Mouse (Mus musculus) layer of hippocampus, adult 2 months (tissue): ENCODE measurements around the gene Tbc1d4. TPM values are rescaled to one million over a fixed set of nuclear protein-coding genes. Genes with fewer than 3 reads are reported as not detected.
A peak's percentile ranks its signal among the peaks of the same experiment; 100 is the strongest.

ENCODE experiments used
- DNase-seq, 2 experiments: peaks; one replicate each; pipeline ENCODE4 v3.0.0; 2022; ENCODE audit warnings: low spot score in 2 of 2
- H3K27ac ChIP-seq: fragments of 200-600 bp; 2 replicates; pipeline ENCODE4 v1.8.1; 2022
- H3K4me3 ChIP-seq: fragments of 200-600 bp; 2 replicates; pipeline ENCODE4 v1.8.1; 2022; ENCODE audit warnings: mild to moderate bottlenecking
- CTCF ChIP-seq: fragments of 200-600 bp; conservative IDR thresholded peaks from 2 replicates; pipeline ENCODE4 v1.8.1; 2022; ENCODE audit warnings: antibody characterized with exemption, mild to moderate bottlenecking, moderate library complexity
- long read RNA-seq, 2 experiments: library from polyadenylated mRNA; stranded (forward); transcript quantifications; one replicate each; pipeline ENCODE4 v2.0.0; 2021; ENCODE audit warnings: borderline mapping rate in 2 of 2
- total RNA-seq, 2 experiments: library from RNA; stranded (reverse); gene quantifications; 2 replicates each; pipeline ENCODE4 v1.2.3; 2021

Tbc1d4 gene
- 10 to 100 TPM; 10.4 to 11.3 TPM for total RNA-seq
- long read RNA-seq, experiment 1, full-length matches to known transcripts: 3 of 4 reads
- long read RNA-seq, experiment 1, partial matches to known transcripts: 0 of 4 reads
- long read RNA-seq, experiment 1, other reads (novel, unspliced or antisense): 1 of 4 reads
- long read RNA-seq, experiment 2, full-length matches to known transcripts: 5 of 9 reads
- long read RNA-seq, experiment 2, partial matches to known transcripts: 2 of 9 reads
- long read RNA-seq, experiment 2, other reads (novel, unspliced or antisense): 2 of 9 reads

DNA sequence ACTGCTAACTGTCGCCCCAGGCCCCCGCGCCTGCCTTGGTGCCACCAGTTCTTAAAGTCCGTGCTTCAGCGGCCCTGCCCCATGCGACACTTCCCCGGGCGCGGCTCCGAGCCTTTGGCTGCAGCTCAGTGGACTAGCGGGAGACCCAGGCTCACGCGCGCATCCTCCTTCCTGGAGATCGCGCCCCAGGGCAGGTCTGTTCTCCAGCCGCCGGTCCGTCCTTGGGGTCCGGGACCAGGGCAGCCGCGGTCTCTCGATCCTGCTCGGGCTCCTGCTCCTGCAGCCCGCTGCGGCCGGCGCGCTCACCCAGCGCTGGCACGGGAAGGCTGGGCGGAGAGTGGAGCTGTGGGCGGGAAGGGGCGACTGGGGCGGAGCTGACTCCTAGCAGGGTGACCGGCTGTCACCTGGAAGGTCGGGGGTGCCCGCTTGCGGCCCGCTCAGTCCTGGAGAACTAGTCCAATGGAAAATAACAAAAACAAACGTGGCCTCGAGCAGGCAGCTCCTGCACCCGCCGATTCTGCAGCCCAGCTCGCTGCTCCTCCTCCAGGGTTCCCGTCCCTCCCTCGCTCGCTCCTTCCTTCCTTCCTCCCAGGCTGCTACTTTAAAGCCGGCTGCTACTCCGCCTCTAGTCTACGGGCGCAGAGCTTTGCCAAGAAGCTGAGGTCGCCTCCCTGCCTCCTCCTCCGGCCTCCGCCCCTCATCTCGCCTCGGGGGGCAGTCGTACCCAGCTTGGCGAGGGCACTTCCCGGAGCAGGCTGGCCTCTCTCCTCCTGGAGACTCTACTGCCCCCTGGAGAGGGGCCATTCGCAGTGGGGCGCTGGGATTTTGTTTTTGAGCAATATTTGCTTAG is at the start of gene Tbc1d4:
Tbc1d4 (minus strand) TSS at position 673 of the 850 bp plus-strand sequence.
- DNase-seq: peak; percentile 43 to 57
- TF ChIP-seq CTCF: peak; percentile 90
- peak within 1 kb of the TSS; percentile 86 for H3K4me3 ChIP-seq
- peak within 1 kb of the TSS; percentile 44 for H3K27ac ChIP-seq

DNA sequence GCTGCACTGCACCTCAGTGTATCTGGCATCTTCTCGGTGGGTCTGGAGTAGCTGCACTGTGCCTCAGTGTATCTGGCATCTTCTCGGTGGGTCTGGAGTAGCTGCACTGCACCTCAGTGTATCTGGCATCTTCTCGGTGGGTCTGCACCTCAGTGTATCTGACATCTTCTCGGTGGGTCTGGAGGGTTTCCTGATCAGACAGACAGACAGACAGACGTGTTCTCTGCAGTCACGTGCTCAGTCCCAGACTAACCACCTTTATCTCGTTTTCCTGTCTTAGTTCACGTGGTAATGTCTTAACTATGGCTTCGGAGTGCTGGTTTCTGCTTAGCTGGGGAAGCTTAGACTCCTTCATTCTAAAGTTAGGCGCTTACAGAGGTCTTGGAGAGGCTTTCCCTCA is 47.3 kb upstream of the Tbc1d4 start:
- no peak for DNase-seq
- TF ChIP-seq CTCF: no peak
- Histone ChIP-seq H3K4me3 (no peak overlapping the region), H3K27ac (no peak overlapping the region)

DNA sequence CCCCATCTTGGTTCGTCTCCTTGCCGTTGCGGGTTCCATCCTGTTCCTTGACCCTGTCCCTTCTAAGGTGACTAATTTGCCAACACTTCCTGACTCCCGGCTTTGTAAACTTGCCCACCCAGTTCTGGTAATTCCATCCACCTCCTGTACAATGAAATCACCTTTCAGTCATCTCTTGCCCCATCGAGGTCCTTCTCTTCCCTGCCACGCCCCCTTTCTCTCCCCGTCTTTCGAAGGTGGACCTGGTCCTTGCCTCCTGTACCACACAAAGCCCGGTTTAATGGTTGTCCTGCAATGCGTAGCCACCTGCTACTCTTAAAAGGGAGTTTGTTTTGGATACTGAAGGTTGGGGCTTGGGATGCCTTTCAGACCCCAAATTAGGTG is 45.5 kb upstream of the Tbc1d4 start:
- Histone ChIP-seq H3K4me3 (peak overlapping the region; percentile 99), H3K27ac (peak overlapping the region; percentile 98; the same call in 1 of the 2 replicates)
- DNase-seq: no peak
- no peak for TF ChIP-seq CTCF

DNA sequence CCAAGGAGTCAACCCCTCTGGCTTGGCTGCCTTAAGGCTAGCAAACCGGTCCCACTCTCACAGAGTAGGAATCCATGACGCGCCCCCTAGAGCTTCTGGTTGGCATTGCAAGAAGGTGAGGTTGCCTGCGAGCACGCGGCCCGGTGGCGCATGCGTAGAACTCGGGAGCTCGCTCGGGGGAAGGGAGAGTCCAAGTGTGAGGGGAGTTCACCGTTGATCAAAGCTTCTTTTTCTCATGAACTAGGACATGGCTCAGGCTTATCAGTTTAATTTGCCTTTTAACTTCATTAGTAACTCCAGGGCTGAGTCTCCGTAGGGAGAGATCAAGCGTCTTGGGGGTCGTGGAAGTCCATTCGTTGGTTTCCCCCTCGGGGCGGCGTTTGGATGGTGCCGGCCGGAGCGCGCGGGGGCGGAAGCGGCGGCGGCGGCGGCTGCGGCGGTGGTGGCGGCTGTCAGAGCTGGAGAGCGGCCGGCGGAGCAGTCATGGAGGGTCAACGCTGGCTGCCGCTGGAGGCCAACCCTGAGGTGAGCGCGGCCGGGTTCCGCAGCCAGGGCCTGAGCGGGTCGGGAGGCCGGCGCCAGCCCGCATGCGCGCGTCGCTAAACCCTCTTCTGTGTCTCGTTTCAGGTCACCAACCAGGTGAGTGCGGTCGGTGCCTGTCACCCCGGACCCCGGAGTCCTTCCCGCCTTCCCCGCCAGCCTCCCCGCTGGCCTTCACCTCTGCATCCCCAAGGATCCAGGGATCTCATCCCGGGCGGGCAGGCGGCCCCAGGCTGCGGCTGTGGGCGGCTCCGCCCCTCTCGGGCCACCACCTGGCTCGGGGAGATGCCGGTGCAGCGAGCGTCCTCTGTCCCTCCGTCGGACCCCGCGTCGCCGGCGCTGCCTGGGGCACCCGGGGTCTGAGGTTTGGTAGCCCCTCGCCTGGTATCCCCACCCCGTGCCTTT is 44.9 kb upstream of the Tbc1d4 start, which contains the start of gene Uchl3:
Uchl3 (plus strand) TSS at position 387 of the 945 bp plus-strand sequence.
- peak; percentile 98 for TF ChIP-seq CTCF
- peak within 1 kb of the TSS; percentile 99 for H3K4me3 ChIP-seq
- H3K27ac ChIP-seq: peak within 1 kb of the TSS; percentile 98
- DNase-seq: peak; percentile 94 to 100

DNA sequence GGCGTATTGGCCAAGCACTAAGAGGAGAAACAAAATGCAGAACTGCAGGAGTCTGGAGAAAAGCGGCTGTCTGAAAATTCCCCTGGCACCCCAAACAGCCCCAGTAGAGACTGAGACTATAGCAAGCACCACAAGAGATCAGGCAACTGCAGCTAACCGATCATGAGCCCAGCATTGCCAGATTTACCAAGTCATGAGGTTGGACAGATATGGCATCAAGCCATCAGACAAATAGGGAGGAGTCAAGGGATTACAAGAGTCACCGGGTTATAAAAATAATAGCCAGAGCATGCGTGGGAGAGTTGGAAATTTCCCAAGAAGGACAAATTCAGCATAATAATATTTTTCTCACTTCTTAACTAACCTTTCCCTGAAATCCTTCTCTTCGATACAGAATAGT is 43.6 kb upstream of the Tbc1d4 start:
- DNase-seq: no peak
- Histone ChIP-seq H3K27ac (no peak overlapping the region), H3K4me3 (no peak overlapping the region)
- TF ChIP-seq CTCF: no peak

DNA sequence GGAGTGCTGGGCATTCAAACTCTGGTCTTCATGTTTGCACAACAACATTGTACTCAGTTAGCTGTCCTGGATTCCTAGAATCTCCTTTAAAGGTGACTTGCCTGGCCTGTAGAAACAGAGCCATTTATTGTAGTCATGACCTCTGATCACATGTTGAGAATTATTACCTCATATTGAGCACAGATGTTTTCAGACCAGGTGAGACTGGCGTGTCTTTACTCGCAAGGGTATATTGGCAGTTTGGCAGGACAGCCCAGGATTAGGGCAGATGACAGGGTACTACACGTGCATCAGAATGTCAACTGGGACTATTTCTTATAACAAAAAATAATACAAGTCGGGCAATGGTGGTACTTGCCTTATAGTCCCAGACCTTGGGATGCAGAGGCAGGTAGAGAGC is 41.6 kb upstream of the Tbc1d4 start:
- DNase-seq: no peak
- Histone ChIP-seq H3K27ac (no peak overlapping the region), H3K4me3 (no peak overlapping the region)
- no peak for TF ChIP-seq CTCF

DNA sequence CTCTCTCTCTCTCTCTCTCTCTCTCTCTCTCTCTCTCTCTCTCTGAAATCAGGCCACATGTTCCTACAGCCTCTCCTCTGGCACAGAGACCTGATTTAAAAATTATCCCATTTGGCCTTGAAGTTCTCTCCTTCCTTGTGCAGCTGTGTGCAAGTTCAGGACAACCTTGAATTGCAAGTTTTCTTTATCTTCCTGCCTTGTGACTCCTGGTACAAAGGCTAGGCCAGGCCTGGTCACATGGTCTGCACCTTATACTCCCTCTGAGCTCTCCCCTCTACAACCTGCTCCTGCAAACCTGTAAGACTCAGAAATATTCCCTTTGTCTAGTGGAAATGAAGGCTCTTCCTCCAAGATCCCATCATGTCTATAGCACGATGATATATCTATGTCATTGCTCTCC is 36.0 kb upstream of the Tbc1d4 start:
- DNase-seq: no peak
- no peak for TF ChIP-seq CTCF
- Histone ChIP-seq H3K4me3 (no peak overlapping the region), H3K27ac (no peak overlapping the region)

DNA sequence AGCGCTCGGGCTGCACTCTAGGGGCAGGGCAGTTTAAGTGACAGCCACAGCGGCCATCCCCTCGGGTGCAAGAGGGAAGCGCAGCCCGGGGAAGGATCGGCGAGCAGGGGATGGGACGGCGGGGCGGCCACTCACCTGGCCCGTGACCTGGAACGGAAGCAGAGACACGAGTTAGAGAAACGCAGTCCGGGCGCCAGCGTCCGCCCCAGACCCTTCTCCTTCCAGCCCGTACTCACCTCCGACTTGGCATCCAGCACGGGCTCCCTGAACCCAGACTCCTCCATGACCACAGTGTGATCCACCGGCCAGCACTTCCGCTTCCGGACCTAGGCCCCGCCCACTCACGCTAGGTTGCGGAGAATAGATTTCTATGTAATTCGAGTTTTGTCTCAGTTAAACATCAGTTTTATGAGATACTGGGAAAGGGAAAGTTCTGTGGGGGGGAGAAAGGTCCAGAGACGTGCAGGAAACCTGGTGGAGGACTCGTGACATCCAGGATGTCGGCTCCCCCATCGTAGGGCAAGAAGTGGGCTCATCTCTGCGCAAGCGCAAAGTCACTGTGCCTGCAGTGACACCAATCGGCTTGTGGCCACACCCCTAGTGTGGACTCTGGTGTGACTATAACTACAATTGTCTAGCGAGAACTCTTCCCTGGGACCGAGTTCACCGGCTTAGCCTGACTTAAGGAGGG is 31.3 kb upstream of the Tbc1d4 start, which contains the start of gene Commd6:
Commd6 (minus strand) TSS at position 534 of the 691 bp plus-strand sequence.
- TF ChIP-seq CTCF: peak; percentile 21; the same call in 1 of the 2 replicates
- H3K27ac ChIP-seq: peak within 1 kb of the TSS; percentile 92
- H3K4me3 ChIP-seq: peak within 1 kb of the TSS; percentile 74
- DNase-seq: peak; percentile 88 to 91

DNA sequence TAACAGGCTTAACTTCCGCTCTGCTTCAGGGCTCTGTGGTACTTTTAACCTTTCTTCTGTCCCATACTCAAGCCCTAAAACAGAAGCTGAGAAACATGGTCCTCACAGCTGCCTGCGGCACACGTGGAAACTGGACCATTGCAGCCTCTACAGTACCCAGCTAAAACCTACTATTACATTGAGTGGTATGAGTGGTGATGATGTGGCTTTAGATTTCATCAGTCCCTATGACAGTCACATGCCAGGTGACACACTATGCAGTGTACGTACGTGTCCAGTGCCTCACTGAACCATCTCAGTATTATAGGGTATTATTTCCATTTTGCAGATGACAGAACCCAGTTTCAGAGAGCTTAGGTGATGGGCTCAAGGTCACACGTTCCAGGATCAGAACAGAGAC is 28.4 kb upstream of the Tbc1d4 start:
- H3K27ac ChIP-seq: no peak overlapping the region
- no peak for TF ChIP-seq CTCF
- DNase-seq: no peak
- no peak overlapping the region for H3K4me3 ChIP-seq

DNA sequence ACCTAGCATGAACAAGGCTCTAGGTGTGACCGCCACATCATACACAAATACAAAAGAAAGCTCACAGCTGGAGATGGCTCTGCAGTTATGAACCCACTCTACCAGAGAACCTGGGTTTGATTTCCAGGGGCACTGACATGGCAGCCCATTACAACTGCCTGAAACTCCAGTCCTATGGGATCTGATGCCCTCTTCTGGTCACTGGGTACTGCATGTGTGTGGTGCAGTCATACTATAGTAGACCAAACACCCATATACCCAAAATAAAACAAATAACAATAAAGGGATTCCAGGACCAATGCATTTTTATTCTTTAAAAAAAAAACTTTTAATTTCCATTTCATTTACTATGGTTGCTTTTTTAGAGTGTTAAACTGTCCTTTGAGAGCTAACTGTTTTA is 26.8 kb upstream of the Tbc1d4 start:
- no peak for DNase-seq
- Histone ChIP-seq H3K4me3 (no peak overlapping the region), H3K27ac (no peak overlapping the region)
- peak; percentile 54 for TF ChIP-seq CTCF

DNA sequence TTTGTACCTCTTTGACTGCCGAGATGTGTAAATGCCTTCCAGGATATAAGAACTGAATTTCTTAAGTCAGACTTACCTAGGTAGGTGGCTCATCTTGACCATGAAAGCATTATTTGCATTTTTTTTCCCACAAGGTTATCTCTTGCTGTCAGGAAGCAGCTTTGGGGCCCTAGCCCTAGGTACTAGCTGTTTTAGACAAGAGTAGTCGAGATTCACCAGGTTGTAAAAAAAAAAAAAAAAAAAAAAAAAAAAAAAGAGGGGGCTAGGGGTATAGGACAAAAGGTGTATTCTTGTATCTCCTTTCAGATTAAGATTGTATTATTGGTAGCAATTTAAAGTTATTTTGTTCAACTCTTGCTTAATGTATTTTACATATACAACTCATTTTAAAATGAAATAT is 21.6 kb upstream of the Tbc1d4 start:
- TF ChIP-seq CTCF: no peak
- H3K4me3 ChIP-seq: no peak overlapping the region
- H3K27ac ChIP-seq: no peak overlapping the region
- no peak for DNase-seq

DNA sequence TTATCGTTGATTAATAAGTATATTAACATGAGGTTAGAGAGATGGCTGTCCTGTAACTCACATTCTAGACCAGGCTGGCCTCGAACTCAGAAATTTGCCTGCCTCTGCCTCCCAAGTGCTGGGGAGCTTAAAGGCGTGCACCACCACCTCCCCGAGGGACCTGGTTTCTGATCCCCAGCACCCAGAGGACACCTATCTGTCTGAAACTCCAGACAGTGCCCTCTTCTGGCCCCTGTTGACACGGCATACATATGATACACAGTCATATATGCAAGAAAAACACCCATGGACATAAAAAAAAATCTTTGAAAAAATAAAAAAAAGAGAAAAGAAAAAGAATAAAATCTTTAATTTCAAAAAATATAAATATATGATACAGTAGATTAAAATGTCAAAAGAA is 8.7 kb upstream of the Tbc1d4 start:
- Histone ChIP-seq H3K27ac (no peak overlapping the region), H3K4me3 (no peak overlapping the region)
- DNase-seq: no peak
- TF ChIP-seq CTCF: no peak; the same call in 1 of the 2 replicates
